Mouse (Mus musculus) C2C12 (cell line): ENCODE data around the gene Slc25a51. TPM values are rescaled to one million over a fixed set of nuclear protein-coding genes. Genes with fewer than 3 reads are reported as not detected.

Experiments
- H3K27me3 ChIP-seq: one replicate; pipeline ENCODE4 v1.6.1; 2011; ENCODE audit not compliant: control insufficient read depth, insufficient read depth, insufficient read length
- H3K36me3 ChIP-seq: one replicate; pipeline ENCODE4 v1.6.1; 2011; ENCODE audit not compliant: control insufficient read depth, insufficient read depth
- H3K4me3 ChIP-seq: one replicate; pipeline ENCODE4 v1.5.1; 2011; ENCODE audit warnings: mild to moderate bottlenecking, control low read depth; ENCODE audit not compliant: poor library complexity, insufficient read depth, severe bottlenecking
- H3K79me2 ChIP-seq: one replicate; pipeline ENCODE4 v1.6.1; 2011; ENCODE audit not compliant: control insufficient read depth, insufficient read depth
- H3K79me3 ChIP-seq: one replicate; pipeline ENCODE4 v1.6.1; 2011; ENCODE audit warnings: low read depth, control low read depth
- H3ac ChIP-seq: one replicate; pipeline ENCODE3; 2011; ENCODE audit warnings: low read depth; ENCODE audit not compliant: control insufficient read depth, insufficient read length
- CEBPB ChIP-seq: IDR thresholded peaks from one replicate; pipeline ENCODE4 v1.6.1; 2011; ENCODE audit warnings: low read depth, mild to moderate bottlenecking, control low read depth, moderate library complexity
- CTCF ChIP-seq: IDR thresholded peaks from one replicate; pipeline ENCODE4 v1.5.1; 2011; ENCODE audit not compliant: control insufficient read depth, insufficient read depth, insufficient read length
- FOSL1 ChIP-seq: IDR thresholded peaks from one replicate; pipeline ENCODE4 v1.8.0; 2011; ENCODE audit warnings: mild to moderate bottlenecking, low read length; ENCODE audit not compliant: poor library complexity, insufficient read depth, severe bottlenecking
- MAX ChIP-seq: IDR thresholded peaks from one replicate; pipeline ENCODE4 v1.6.1; 2011; ENCODE audit warnings: mild to moderate bottlenecking, control low read depth
- MYOD1 ChIP-seq: IDR thresholded peaks from one replicate; pipeline ENCODE4 v1.6.1; 2011; ENCODE audit warnings: low read depth; ENCODE audit not compliant: control insufficient read depth, insufficient read length
- MYOG ChIP-seq: IDR thresholded peaks from one replicate; pipeline ENCODE4 v1.6.1; 2011; ENCODE audit not compliant: control insufficient read depth, insufficient read length; ENCODE audit errors: extremely low read depth
- USF1 ChIP-seq: IDR thresholded peaks from one replicate; pipeline ENCODE4 v1.6.1; 2011; ENCODE audit warnings: low read depth, mild to moderate bottlenecking, control low read depth, moderate library complexity
- long read RNA-seq, 2 experiments: library from polyadenylated mRNA; unstranded; transcript quantifications; one replicate each; pipeline ENCODE4 v2.0.0; 2019 to 2020
- polyA plus RNA-seq: library from polyadenylated mRNA; unstranded; fragments of >200 nt; fragmentation: generic; extraction: Trizol; gene quantifications from one replicate; pipeline ENCODE4 v1.2.1, GENCODE M21; 2012; ENCODE audit warnings: missing spikeins

Slc25a51 gene
- polyA plus RNA-seq, result 42.4 TPM
- long read RNA-seq, experiment 1, full-length matches to known transcripts, result 49 of 54 reads
- long read RNA-seq, experiment 1, partial matches to known transcripts, result 0 of 54 reads
- long read RNA-seq, experiment 1, other reads (novel, unspliced or antisense), result 5 of 54 reads
- long read RNA-seq, experiment 2, full-length matches to known transcripts, result 331 of 333 reads
- long read RNA-seq, experiment 2, partial matches to known transcripts, result 0 of 333 reads
- long read RNA-seq, experiment 2, other reads (novel, unspliced or antisense), result 2 of 333 reads

- peaks cover 18% of the 10 kb centered on the region for H3K79me3 ChIP-seq
- no peak for TF ChIP-seq MYOG
- TF ChIP-seq USF1, result peak; percentile 83
- TF ChIP-seq CEBPB, result no peak
- H3K79me2 ChIP-seq, result peaks cover 44% of the 10 kb centered on the region
- H3K36me3 ChIP-seq, result peaks cover 6% of the 10 kb centered on the region
- H3K4me3 ChIP-seq, result peak within 1 kb of the TSS; percentile 72
- peak within 1 kb of the TSS; percentile 65 for H3ac ChIP-seq
- H3K27me3 ChIP-seq, result no peaks in the 10 kb centered on the region
Measured at GRCm38 (mm10) chr4:45408427-45409132, at the start of gene Slc25a51. Gene Slc25a51, minus strand, starts transcription at chr4:45408766.

DNA sequence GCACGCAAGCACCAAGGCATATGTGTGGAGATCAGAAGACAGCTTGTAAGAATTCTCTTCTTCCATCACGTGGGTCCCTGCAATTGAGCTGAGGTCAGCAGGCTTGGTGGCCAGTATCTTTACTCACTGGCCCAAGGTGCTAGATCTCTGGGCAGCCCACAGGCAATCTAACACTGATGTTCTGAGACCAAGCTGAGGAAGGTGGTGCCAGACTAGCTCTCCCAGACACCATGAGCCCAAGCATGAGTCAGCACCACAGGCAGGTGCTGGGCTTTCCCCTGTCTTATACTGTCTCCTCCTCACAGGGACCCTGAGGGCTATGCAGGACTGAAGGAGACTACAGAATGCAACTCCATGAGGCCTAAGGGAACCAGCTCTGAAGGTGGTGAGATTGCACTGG is 49.0 kb upstream of the Slc25a51 start:
- Histone ChIP-seq H3K36me3 (peaks cover 9% of the 10 kb centered on the region), H3K4me3 (no peak overlapping the region), H3ac (no peak overlapping the region), H3K27me3 (no peaks in the 10 kb centered on the region), H3K79me2 (peaks cover 47% of the 10 kb centered on the region), H3K79me3 (peaks cover 1% of the 10 kb centered on the region)
- TF ChIP-seq FOSL1 (no peak), MAX (no peak), MYOG (no peak), CTCF (no peak), CEBPB (no peak), MYOD1 (no peak), USF1 (no peak)

DNA sequence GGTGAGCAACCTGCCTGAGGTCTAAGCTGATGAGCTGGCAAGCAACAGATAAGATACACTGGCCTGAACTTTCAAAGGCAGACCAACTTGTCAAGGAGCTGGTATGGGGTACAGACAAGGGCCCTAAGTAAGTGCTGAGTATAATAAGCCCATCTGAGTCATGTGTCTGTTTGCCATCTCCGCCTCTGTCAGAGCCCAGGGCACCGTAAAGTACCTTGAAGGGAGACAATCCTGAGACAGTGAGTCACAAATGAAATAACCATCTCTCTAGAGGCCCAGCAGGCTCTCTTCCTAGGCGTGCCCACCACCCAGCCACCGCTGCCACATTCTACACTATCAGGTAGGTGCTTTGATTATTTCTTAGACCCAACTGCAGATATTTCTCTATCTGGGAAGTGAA is 46.4 kb upstream of the Slc25a51 start:
- TF ChIP-seq CEBPB, result no peak
- no peak for TF ChIP-seq FOSL1
- TF ChIP-seq CTCF, result no peak
- no peak for TF ChIP-seq MYOD1
- no peak for TF ChIP-seq MYOG
- TF ChIP-seq USF1, result no peak
- Histone ChIP-seq H3K27me3 (no peaks in the 10 kb centered on the region), H3ac (no peak overlapping the region), H3K79me3 (peaks cover 3% of the 10 kb centered on the region), H3K79me2 (peaks cover 37% of the 10 kb centered on the region), H3K36me3 (peaks cover 17% of the 10 kb centered on the region), H3K4me3 (no peak overlapping the region)

DNA sequence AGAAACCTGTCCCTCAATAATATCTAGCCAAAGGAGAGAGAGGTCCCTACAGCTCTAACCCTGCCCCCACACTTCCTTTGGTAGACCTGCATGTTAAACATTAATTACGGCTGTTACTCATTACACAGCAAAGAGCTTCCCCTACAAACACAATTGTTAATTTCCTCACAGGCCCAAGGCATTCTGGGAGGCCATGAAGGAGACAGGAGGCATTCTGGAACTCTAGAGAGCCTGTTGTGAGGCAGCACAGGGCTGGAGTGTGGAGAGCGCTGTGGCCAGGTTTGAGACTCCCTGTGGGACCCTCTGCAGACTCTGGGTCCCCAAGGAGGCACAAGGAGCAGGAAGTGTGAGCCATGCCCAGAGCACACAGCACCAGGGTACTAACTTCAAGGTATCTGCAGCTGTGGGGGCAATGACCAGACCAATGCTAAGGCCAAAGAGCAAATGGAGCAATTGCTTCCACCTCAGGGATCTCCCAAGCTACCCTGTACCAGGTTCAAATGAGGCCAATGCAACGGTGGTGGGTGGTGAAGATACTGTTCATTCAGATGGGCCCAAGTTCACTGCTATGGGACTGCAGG is 44.8 kb upstream of the Slc25a51 start:
- Histone ChIP-seq H3K4me3 (no peak overlapping the region), H3K79me3 (peaks cover 2% of the 10 kb centered on the region), H3ac (no peak overlapping the region), H3K27me3 (no peaks in the 10 kb centered on the region), H3K79me2 (peaks cover 28% of the 10 kb centered on the region), H3K36me3 (peaks cover 17% of the 10 kb centered on the region)
- no peak for TF ChIP-seq MAX
- TF ChIP-seq MYOD1, result no peak
- no peak for TF ChIP-seq FOSL1
- TF ChIP-seq MYOG, result no peak
- no peak for TF ChIP-seq CTCF
- TF ChIP-seq USF1, result no peak
- no peak for TF ChIP-seq CEBPB

GRCm38 (mm10) chr4:45452569-45453111 is 44.1 kb upstream of the Slc25a51 start:
- H3K79me2 ChIP-seq, result peaks cover 24% of the 10 kb centered on the region
- H3K27me3 ChIP-seq, result no peaks in the 10 kb centered on the region
- H3K79me3 ChIP-seq, result peaks cover 2% of the 10 kb centered on the region
- peaks cover 17% of the 10 kb centered on the region for H3K36me3 ChIP-seq
- H3K4me3 ChIP-seq, result no peak overlapping the region
- TF ChIP-seq MAX (no peak), CTCF (no peak), MYOD1 (no peak), CEBPB (no peak), MYOG (no peak), USF1 (no peak), FOSL1 (no peak)
- H3ac ChIP-seq, result no peak overlapping the region
